Mouse (Mus musculus): ENCODE measurements around the gene Alkal2. TPM values are rescaled to one million over a fixed set of nuclear protein-coding genes. Genes with fewer than 3 reads are reported as not detected.

Gene Alkal2
- polyA plus RNA-seq, 3 experiments from 2014 or later = not detected

DNA sequence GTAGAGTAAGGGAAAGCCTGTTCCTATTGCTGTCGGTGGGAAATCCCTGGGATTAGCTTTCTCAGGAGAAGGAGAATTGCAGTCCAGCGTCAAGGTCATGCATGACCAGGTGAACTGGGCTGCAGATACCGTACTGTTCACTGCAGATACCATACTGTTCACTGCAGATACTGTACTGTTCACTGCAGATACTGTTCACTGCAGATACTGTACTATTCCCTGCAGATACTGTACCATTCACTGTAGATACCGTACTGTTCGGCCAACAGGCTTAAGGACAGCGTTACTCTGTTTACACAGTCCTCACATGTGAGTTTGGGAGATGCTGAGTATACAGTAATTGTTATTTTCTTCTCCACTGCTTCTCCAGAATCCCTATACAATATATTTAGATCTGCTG is 44.1 kb downstream of the Alkal2 start:
- ATAC-seq = no peak

GRCm38 (mm10) chr12:30933299-30933698 is 49.2 kb downstream of the Alkal2 start:
- ATAC-seq = no peak

DNA sequence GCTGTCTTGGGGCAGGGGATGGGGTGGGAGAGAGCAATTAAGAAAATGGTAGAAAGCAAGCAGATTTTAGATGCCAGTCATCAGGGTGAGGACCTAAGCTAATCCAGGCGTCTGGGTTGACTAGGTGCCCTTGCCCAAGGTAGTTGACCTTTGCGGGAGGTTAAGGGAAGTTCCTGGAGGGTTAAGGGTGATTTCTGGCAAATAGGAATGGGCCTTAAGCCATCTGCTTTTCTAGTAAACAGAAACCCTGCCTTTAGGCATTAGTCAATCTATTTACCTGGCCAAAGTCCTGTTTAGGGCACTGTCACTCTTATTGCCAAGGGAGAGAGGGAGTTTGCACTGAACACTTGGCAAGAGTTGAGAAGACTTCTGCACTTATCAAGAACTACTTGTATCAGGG is 52.8 kb downstream of the Alkal2 start:
- ATAC-seq = no peak

Other genes starting within 250 kb of the Alkal2 start
- 100 to 1,000 TPM in 1 of 3 experiments, 10 to 100 TPM in 2; 82.3 to 118 (median 93.2) TPM for gene Acp1, start 27.3 kb downstream of the Alkal2 start, polyA plus RNA-seq (2017; shearing (Covaris generic))
- gene Sh3yl1, start 27.3 kb downstream of the Alkal2 start, polyA plus RNA-seq (2017; shearing (Covaris generic)) = 1 to 10 TPM in 1 of 3 experiments, under 1 TPM in 2; 0.32 to 1.8 (median 0.82) TPM
- gene Fam110c, start 189.5 kb downstream of the Alkal2 start, polyA plus RNA-seq (2017; shearing (Covaris generic)) = under 1 TPM in 2 of 3 experiments, not detected in 1; 0.24 to 0.39 TPM